Comparison of ENCODE assay signal across 15 mouse cellular contexts in the genomic region with DNA sequence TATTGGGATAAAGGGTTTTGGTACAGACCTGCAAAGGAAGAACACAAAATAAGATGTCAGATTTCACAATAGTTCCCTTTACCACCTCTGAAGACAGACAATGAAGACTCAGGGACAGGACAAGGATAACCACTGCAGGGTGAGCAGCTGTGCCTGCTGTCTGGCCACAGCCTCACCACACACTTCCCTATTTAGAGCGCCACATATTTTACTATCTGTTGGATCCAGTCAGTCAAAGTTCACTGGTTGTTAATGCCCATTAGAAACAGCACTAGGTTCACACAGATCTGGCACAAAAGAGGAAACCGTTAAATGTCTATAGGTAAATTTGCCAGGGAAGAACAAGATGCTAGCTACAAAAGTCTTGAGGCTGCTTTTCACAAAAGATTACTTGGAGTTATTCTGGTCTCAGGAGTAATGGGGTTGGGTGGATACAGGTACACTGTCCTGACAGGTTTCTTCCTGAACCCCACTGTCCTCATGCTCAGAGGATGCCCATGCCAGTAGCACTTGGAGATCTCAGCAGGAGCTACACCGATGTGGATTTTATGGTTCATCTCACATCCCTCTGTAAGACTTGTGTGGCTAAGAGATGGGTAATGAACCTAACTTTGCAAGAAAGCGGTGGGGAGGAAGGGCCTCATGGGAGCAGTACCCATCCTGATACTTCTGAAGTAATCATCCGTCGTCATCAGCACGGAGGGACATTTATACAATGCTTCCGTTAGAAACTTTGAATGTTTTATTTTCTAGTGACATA. TPM values are rescaled to one million over a fixed set of nuclear protein-coding genes. Genes with fewer than 3 reads are reported as not detected.
DNase-seq lines count a peak whose midpoint lies in the region; ATAC-seq lines count a peak whose summit lies in the region.
"Had no signal": no experiment of that assay in that cellular context is flagged by ENCODE, and none has a peak within 500 bp of the region (broad histone marks: within the 10 kb centered on the region; RNA-seq: fewer than 3 reads in every experiment).

No protein-coding gene starts in this region.

- 53% methylated on average over 8 of the region's 8 CpGs for WGBS in neural tube, embryonic 11.5 days
- WGBS in forebrain, embryonic 16.5 days, result 57% methylated on average over 8 of the region's 8 CpGs

- no peaks in the 10 kb centered on the region for H3K9me3 ChIP-seq in neural tube, embryonic 11.5 days (ENCODE audit: control insufficient read depth, low read length)
- H3K9me3 ChIP-seq in forebrain, embryonic 16.5 days (ENCODE audit: control insufficient read depth, low read length), result no peaks in the 10 kb centered on the region

- ATAC-seq in neural tube, embryonic 11.5 days (ENCODE audit: insufficient read depth, low FRiP score, low TSS enrichment), result peak; percentile 39; the same call in 1 of the 2 replicates
- ATAC-seq in forebrain, embryonic 16.5 days, result peak; percentile 49; the same call in 1 of the 2 replicates
- peak; percentile 93 for ATAC-seq in megakaryocyte progenitor cell, adult 5-6 weeks (replicated peaks; ENCODE audit: poor library complexity)

- H3K4me1 ChIP-seq in neural tube, embryonic 11.5 days (ENCODE audit: control insufficient read depth, insufficient read depth, low read length), result no peaks in the 10 kb centered on the region
- H3K4me1 ChIP-seq in forebrain, embryonic 16.5 days (replicated peaks; ENCODE audit: control insufficient read depth, insufficient read depth, low read length), result no peaks in the 10 kb centered on the region

- H3K27me3 ChIP-seq in neural tube, embryonic 11.5 days (ENCODE audit: control insufficient read depth, insufficient read depth, low read length), result no peaks in the 10 kb centered on the region
- no peaks in the 10 kb centered on the region for H3K27me3 ChIP-seq in forebrain, embryonic 16.5 days (replicated peaks; ENCODE audit: control insufficient read depth, insufficient read depth, low read length)

- DNase-seq in neural tube, embryonic 11.5 days (ENCODE audit: low spot score), result no peak
- DNase-seq in neural tube, embryonic 10.5 days (ENCODE audit: extremely low spot score, low spot score), result no peak
- DNase-seq in layer of hippocampus, adult 8-10 months (ENCODE audit: low spot score in 2 of 2), result no peak
- DNase-seq in adrenal gland, adult (ENCODE audit: inconsistent age in 2 of 2, low spot score in 1 of 2), result no peak
- no peak for DNase-seq in embryo, embryonic 10.5 days (ENCODE audit: low spot score)
- DNase-seq: cerebellum, adult 11-12 months; right cerebral cortex, postnatal 25 days had no signal

- H3K36me3 ChIP-seq in neural tube, embryonic 11.5 days (ENCODE audit: control insufficient read depth, insufficient read depth, low read length), result no peaks in the 10 kb centered on the region
- no peaks in the 10 kb centered on the region for H3K36me3 ChIP-seq in forebrain, embryonic 16.5 days (ENCODE audit: control insufficient read depth, insufficient read depth)

- H3K27ac ChIP-seq in neural tube, embryonic 11.5 days (ENCODE audit: low read depth, low read length), result no peak overlapping the region
- no peak overlapping the region for H3K27ac ChIP-seq in forebrain, embryonic 16.5 days (ENCODE audit: low read length)
- H3K27ac ChIP-seq: kidney, postnatal 0 days; left cerebral cortex, adult 2 months had no signal

- H3K4me2 ChIP-seq in neural tube, embryonic 11.5 days (ENCODE audit: low read depth), result no peak overlapping the region
- no peak overlapping the region for H3K4me2 ChIP-seq in forebrain, embryonic 16.5 days (ENCODE audit: low read length)
- H3K4me2 ChIP-seq: liver, embryonic 11.5 days had no signal

- no peak overlapping the region for H3K4me3 ChIP-seq in neural tube, embryonic 11.5 days (ENCODE audit: low read depth, low read length)
- H3K4me3 ChIP-seq in forebrain, embryonic 16.5 days (replicated peaks; ENCODE audit: low read length), result no peak overlapping the region
- H3K4me3 ChIP-seq: left cerebral cortex, adult 2 months had no signal

- no peak overlapping the region for H3K9ac ChIP-seq in neural tube, embryonic 11.5 days (ENCODE audit: low read length)
- no peak overlapping the region for H3K9ac ChIP-seq in forebrain, embryonic 16.5 days (replicated peaks; ENCODE audit: low read depth, low read length)

RNA-seq across cellular contexts. Expression of a gene that starts 38.6 kb away (rescaled TPM):
- polyA plus RNA-seq in neural tube, embryonic 11.5 days (2014; fragmentation: Nextera tagmentation; extraction: Ambion mirVana), result not detected in 2 replicates
- not detected in 2 replicates for polyA plus RNA-seq in forebrain, embryonic 16.5 days (2015; fragmentation: Nextera tagmentation; extraction: Ambion mirVana)
- not detected in 2 replicates for total RNA-seq in megakaryocyte progenitor cell, adult 5-6 weeks (2015)
- total RNA-seq in megakaryocyte progenitor cell, adult 5-6 weeks (2017), result not detected in 2 replicates
- total RNA-seq in layer of hippocampus, adult 8-10 months (2022), result not detected
- total RNA-seq: adrenal gland, postnatal 10 days; gastrocnemius, postnatal 4 days; heart, postnatal 14 days; left cerebral cortex, adult 2 months had no signal
- polyA plus RNA-seq: kidney, postnatal 0 days; liver, embryonic 11.5 days had no signal

RNA-seq across cellular contexts. Expression of a gene that starts 56.7 kb away (rescaled TPM):
- 291 and 303 TPM in 2 replicates for polyA plus RNA-seq in neural tube, embryonic 11.5 days (2014; fragmentation: Nextera tagmentation; extraction: Ambion mirVana)
- polyA plus RNA-seq in forebrain, embryonic 16.5 days (2015; fragmentation: Nextera tagmentation; extraction: Ambion mirVana), result 542 and 586 TPM in 2 replicates
- 150 and 156 TPM in 2 replicates for total RNA-seq in megakaryocyte progenitor cell, adult 5-6 weeks (2015)
- 111 and 131 TPM in 2 replicates for total RNA-seq in megakaryocyte progenitor cell, adult 5-6 weeks (2017)
- total RNA-seq in layer of hippocampus, adult 8-10 months (2022), result 10 to 100 TPM; 50.8 to 60.5 (median 56.9) TPM

RNA-seq across cellular contexts. Expression of a gene that starts 57.7 kb away (rescaled TPM):
- 23.1 and 29.1 TPM in 2 replicates for polyA plus RNA-seq in neural tube, embryonic 11.5 days (2014; fragmentation: Nextera tagmentation; extraction: Ambion mirVana)
- polyA plus RNA-seq in forebrain, embryonic 16.5 days (2015; fragmentation: Nextera tagmentation; extraction: Ambion mirVana), result 64.4 and 64.7 TPM in 2 replicates
- 17.1 and 22.2 TPM in 2 replicates for total RNA-seq in megakaryocyte progenitor cell, adult 5-6 weeks (2015)
- total RNA-seq in megakaryocyte progenitor cell, adult 5-6 weeks (2017), result 22.7 and 23.3 TPM in 2 replicates
- 10 to 100 TPM; 49.3 to 59.4 (median 54.0) TPM for total RNA-seq in layer of hippocampus, adult 8-10 months (2022)

Comparison
In these comparisons a context has a peak if more than half of its experiments do, and no peak if none do; other contexts are left out.
1. ATAC-seq: peak in every context shown above with its lines; median percentile 93 in megakaryocyte progenitor cell, adult 5-6 weeks; 49 in forebrain, embryonic 16.5 days; 39 in neural tube, embryonic 11.5 days.